Mouse (Mus musculus): ENCODE measurements around the gene Qtrt1.

- TF ChIP-seq CTCF (IDR thresholded peaks at IDR 0.05; ENCODE audit: insufficient read depth, low read depth, low read length) = no peak
- TF ChIP-seq POLR2A (IDR thresholded peaks at IDR 0.05; ENCODE audit: insufficient read depth, low read depth, low read length) = no peak
These were observed 48.8 kb downstream of the Qtrt1 start for GRCm38 (mm10) chr9:21460400-21460940.
